Mouse (Mus musculus) heart, adult 11 months (tissue): Measurements from ENCODE around the gene Rnf7.
"Not testable (repeated sequence)": the region's sequence is repeated elsewhere in the genome, so short reads cannot be mapped to it uniquely, and the experiment has no call there.

Experiments
- DNase-seq: peaks from one replicate; pipeline ENCODE4 v3.0.0; 2022

Gene Rnf7

DNA sequence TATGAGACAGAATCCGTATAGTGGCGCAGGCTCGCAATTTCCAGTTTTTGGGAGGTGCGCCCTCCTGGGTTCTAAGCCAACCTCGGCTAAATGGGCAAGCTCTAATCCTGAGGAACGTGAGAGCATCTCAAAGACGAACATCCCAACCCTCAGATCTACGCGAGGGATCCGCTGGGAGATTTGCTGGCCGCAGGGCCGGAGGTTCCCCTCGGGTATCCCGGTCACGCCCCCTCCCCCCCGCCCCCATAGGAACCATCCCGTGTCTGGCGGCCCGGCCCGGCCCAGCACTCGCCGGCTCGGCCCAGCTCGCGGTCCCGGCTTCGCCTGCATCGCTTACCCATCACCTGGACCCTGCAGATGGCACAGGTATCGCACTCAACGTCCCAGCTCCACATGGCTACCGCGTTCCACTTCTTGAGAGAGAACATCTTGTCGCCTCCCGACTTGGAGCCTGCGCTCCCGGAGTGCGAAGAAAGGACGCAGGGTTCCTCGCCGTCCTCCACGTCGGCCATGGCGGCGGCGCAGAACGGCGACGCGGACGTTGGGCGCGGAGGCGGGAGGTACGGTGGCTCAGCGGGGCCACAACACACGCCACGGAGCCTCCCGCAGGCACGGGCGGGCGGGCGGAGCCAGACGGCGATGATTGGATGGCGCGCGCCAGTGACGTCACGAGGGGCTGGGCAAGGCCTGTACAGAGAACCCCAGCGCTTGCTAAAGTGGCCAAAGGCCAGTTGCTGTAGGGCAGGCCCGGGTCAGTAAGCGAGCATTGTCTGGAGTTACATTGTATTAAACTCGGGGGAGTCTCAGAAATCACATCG, at the start of gene Rnf7:
TSS of gene Rnf7 (minus strand) at position 605 of the 818 bp plus-strand sequence.
- DNase-seq: peak; percentile 100

DNA sequence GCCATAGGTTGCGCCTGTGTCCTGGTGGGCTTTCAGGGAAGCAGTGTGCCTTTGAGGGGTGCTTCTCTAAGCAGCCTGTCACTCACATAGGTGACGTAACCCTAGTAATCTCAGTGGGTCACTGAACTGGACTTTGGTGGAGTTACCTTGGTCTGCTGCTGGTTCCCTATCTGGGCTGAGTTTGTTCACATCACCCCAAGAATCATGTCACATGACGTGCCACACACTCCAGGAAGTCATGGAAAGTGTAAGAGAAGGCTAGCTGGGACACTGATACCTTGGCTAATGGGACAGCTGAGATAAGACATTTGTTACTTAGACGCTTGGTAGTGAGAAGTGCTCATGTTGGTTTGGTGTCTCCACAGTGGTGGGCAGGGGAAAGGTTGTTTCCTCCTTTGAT, 47.5 kb upstream of the Rnf7 start:
- peak; percentile 65 for DNase-seq

DNA sequence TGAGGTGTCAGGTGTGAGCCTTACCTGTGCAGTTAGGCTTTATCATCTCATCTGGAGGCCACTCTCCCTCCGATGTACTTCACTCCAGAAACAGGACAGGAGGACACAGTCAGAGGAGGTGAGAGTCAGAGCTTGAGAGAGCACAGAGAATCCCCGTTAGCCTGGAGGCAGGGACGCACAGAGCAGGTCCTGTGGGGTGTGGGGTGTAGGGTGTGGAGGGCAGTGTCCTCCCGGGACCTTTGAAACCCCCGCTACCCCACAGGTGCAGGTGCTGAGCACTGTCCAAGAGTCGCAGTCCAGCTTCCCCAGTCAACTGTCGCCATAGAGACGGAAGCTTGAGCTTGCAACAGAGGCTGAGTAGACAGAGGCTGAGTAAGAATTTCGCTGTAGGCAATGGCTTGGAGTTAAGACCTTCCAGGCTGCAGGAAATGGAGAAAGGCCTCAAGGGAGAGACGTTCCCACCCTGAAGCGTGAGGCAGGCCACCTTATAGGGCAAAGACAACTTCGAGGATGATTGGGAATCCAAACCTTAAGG, 46.6 kb upstream of the Rnf7 start, which contains the start of gene Gm28729:
TSS of gene Gm28729 (minus strand) at position 293 of the 535 bp plus-strand sequence.
- DNase-seq: peak; percentile 72

DNA sequence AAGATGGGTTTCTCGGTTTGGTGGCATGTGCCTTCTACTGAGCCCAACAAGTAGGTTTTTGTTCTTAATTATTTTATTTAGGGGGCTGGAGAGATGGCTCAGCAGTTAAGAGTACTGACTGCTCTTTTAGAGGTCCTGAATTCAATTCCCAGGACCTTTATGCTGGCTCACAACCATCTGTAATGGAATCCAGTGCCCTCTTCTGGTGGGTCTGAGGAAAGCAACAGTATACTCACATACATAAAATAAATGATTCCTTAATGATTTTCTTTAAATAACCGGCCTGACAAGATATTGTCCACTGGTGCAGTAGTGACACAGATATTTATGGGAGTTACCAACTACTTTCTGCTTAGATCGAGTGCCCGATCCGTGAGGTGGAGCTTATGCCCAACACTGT, 44.7 kb upstream of the Rnf7 start:
- no peak for DNase-seq

DNA sequence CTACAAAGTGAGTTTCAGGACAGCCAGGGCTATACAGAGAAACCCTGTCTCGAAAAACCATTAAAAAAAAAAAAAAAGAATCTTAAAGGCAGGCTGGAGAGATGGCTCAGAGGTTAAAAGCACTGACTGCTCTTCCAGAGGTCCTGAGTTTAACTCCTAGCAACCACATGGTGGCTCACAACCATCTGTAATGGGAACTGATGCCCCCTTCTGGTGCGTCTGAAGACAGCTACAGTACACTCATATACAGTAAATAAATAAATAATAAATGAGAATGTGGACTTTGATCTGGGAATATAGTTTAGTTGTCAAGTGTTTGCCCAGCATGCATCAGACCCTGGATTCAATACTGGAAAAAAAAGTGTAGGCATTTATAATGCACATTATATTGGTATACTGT, 43.1 kb upstream of the Rnf7 start:
- DNase-seq: not testable (repeated sequence)

DNA sequence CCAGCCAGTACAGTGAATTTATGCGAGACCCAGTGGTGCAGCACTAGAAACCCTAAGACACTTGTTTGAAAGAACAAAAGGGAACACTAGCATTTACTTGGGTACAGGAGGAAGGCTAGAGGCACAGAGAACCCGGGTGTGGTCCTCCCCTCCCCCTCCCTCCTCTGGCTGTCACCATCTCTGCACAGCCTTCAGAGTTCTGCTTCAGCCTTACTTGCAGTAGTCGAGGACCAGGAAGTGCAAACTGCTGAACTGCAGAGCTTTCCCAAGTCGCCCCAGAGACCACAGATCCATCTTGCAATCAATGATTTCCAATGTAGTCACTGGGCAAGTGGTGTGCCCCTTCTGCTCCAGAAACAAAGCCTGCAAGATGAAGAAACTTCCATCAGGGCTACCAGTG, 39.0 kb upstream of the Rnf7 start:
- no peak for DNase-seq

DNA sequence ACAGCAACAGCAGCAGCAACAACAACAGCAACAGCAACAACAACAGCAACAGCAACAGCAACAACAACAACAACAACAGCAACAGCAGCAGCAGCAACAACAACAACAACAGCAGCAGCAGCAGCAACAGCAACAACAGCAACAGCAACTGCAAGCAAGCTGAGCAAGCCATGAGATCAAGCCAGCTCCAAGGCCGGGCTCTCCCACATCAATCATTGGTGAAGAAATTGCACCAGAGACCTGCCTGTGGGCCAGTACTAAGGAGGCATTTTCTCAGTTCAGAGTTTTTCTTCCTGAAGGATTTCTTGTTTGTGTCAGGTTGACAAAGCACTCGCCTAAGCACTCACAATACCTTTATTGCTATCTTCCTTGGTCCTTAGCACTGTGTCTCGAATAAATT, 38.3 kb upstream of the Rnf7 start:
- no peak for DNase-seq

DNA sequence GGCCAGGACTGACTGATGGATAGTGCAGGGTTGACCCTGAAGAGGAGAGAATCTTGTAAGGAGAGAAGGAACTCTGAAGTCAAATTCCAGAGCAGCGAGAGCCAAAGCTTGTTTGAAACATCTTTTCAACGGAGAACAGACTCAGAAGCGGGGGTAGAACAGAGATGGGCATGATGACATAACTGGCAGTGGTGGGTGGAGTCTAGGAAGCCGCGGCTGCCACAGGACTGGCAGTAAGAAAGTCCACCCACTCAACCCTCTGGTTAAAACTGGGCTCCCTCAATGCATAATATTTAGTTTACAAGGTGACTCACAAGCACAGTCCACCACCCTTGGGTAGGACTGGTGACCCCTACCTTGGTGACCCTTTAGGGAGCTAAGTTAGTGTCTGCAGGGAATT, 37.3 kb upstream of the Rnf7 start:
- DNase-seq: no peak

DNA sequence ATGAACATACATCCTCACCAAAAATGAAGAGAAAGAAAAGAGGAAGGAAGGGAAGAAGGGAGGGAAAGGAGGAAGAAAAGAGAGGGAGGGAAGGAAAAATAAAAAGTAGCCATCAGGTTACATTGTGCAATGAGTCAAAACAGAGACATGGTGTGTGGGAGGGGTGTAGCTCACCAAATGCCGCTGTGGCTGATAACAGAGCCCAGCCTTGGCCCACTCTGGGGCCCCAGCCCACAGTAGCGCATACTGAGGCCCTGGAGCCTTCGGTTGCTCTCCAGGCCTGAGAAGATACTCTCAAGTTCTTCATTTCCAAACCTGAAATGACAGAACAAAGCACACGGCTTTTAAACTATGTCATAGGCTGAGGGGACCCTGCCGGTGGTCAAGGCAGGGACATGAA, 35.8 kb upstream of the Rnf7 start:
- no peak for DNase-seq

DNA sequence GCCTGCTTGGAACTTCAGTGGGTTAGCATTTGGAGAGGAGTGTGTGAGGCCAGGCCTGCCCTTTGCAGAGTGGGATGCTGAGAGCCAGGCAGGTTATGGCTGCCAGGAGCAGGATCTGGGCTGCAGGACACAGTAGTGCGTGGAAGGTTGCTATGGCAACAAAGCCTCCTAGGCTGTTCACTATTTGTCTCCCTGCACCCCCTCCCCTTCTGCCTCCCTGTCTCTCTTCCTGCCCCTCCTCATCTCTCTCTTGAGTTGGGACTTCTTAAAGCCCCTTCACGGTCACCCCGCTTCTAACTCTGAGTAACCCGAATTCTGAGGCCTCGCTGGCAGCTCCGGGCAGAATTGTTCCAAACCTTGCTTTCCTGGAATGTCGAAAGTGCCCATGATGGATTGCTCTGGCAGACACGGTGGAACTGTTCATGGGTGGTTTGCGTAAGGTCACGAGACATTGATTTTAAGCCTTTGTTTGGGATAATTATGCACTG, 27.6 kb upstream of the Rnf7 start:
- no peak for DNase-seq

DNA sequence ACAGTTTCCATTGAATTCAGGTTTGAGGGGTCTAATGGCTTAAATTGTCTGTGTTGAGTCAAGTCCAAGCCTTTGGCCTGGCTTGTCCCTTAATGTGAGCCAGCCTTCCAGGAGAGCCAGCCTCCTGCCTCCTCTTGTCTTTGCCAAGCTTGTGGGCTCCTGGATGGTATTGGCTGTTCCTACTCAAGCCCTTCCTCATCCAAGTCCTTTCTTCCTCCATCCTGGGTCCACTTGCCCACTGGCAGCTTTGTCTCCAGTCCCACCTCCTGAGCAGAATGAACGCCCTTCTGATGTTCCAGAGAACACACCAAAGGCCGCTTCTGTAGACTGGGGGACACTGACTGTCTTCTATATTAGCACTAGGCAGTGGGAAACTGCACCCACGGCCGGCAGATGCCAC, 26.7 kb upstream of the Rnf7 start:
- no peak for DNase-seq

DNA sequence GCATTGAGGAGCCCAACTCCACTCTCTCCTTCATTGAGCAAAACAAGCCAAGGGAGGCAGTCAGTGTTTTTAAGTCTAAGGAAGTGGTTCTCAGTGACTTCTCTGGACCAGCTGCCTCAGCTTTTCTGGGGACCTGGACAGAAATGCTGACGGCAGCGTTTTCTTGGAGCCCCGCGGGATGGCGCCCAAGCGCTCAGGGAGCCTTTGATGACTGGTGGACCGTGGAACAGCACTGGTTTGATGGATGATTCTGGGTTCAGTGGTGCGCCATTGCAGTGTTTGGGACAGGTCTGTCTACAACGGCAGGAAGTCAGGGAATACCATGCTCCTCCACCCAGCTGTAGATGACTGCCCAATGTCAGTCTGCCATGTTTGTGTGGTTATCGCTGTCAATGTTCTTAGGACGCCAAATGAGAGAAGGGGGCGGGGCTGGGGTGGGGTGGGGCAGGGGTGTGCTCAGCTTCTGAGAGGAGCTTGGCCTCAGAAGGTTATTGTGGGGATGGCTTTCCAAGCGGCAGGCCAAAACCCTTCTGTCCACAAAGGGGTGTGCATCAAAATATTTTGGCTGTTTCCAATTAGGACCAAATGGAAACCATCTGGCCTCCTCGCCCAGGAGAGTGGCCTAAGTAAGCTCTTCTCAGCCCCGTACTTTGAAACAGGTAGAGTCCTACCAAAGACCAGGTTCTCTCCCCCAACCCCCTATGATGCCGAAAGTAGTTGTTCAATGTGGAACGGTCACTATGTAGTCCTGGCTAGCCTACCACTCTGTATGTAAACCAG, 25.8 kb upstream of the Rnf7 start:
- no peak for DNase-seq

DNA sequence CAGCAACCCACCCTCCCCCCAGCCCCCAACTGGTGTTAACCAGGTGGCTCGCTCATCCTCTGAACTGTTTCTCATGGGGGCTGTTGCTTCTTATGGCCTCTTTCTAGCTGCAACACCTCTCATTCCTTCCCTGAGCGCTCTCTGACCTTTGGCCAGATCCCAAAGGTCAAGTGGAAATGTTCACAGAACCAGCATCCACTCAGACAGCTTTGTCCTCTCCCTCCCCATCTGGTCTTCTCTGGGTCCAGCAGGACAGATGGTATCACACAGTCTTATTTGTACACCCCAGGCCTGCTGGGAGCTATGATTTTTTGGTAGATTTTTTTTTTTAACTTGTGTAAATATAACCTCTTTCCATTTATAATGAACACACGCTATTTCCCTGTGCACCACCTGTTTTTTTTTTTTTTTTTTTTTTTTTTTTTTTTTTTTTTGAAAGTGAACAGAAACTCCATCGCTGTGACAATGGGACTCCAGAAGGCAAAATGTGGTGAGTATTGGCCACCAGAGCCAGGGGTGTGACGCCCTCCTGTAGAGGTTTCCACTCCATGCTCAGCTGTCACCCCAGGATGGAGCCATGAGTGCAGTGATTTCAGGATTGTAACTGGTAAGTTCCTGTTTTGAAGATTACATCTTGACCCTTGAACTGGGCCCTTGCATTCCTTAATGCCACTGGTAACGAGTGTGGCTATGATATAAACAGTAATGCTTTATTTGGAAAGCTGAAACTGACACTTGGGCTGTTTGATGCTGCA, 24.6 kb upstream of the Rnf7 start:
- no peak for DNase-seq

DNA sequence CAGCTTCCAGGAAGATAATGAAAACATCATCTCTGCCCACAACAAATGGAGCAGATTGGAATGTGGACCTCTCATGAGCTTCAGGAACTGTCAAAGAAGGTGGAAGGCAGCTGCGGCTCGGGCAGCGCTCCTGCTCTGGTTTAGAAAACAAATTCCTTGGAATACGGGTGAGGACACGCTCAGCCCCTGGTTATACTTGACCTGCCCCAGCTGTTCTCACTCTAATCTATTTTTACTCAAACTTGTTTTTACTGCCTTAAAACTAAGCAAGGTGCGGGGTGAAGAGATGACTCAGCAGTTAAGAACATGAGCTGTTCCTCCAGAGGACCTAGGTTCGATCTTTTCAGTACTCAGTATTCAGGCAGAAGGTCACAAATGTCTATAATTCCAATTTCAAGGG, 22.7 kb upstream of the Rnf7 start:
- no peak for DNase-seq

DNA sequence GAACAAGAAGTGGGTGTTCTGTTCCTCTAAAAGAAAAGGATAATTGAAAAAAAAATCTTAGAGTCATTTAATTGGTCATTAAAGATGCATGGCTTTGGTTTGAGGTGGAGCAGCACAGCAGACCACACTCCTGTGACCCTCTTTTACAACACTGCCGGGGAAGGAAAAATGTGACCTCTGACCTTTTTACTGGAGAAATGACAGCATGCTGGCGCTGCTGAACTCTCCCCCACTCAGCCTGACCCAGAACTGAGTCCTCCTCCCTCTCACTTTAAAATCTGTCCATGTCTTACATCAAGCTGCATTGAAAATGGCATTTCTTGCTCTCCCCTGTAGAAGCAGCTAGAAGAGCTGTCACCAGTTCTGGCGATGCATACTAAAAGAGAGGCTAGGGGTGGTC, 14.7 kb upstream of the Rnf7 start:
- DNase-seq: no peak

DNA sequence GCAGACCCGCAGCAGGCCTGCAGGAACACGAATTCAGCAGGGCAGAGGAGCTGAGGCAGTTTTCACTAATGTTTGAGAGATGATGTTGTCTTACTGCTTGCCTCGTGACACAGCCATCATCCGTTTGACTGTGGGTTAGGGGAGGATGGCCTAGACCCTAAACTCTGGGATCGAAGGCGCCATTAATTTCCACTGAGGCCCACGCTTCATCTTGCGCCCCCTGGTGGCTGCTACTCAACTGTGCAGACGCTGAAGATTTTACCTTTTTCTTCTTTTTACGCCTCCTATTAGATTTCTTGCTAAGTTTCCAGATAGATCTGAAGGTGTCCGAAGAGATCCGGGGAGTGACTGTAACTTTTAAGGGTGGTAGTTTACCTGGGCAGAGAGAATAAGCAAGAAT, 13.3 kb upstream of the Rnf7 start:
- DNase-seq: peak; percentile 83

DNA sequence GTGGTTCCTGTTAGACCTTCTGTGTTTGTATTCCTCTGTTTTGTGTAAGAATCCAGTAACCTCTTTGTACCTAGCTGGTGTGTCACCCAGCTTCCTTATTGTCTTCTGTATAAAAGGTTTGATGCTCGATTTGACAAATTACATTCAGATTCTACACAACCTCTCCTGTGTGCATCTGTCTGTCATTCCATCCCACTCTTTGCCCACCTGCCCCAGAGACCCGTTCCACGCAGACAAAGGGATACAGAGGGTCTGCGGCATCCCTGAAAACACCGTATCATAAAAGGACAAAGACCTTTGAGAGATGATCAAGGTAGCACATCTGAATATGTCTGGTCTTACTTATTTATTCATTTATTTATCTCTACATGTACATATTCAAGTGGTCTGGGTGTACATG, 9.4 kb upstream of the Rnf7 start:
- peak; percentile 65 for DNase-seq

DNA sequence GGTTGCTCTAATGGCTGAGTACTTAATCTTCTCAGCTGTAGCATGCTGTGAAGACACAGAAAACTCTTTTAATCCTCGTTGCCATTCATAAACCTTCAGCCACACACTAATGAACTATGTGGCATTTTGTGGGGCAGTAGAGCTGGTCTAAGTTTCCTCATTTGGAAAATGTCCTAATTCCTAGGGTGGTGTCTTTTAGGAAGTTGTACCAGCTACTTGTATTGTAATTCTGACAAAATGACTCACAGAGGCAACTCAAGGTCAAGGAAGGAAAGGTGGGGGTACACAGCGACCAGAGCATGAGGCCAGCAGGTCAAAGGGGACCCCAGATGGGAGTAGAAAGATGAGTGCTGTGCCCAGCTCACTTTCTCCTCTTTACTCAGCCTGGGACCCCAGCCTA, 5.2 kb upstream of the Rnf7 start:
- DNase-seq: no peak

DNA sequence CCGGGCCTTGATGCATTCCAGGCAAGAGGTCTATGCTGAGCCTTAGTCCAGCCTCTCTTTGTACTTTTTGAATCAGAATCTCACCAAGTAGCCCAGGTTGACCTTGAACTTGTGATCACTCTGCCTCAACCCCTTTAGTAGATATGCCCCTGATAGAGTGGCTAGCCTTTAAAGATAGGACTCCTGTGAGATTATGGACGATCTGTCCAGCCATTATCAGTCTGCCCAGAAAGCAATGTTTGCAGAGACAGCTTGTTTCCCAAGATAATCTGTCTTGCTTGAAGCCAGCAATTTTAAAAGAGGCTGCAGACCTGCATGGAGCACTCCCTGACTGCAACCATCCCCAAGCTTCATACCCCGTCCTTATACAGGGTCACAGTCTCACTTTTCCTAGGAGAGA, 4.6 kb upstream of the Rnf7 start:
- DNase-seq: no peak

DNA sequence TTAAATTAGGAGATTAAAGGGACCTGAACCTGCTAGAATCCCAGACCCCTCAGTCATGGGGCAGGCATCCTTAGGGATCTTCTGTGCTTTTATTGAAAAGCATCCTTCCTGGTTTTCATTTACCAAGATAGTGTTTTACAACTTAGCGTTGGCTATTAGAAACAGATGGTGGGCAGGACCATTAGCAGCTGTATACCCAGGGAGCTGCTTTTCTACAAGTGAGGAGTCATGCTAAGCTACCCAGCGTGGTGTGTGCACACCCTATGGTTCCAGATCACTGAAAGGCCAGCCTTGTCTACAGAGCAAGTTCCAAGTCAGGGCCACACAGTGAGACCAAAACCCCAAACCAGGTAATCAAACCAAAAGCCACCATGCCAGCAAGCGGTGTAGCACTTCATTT, 6.1 kb downstream of the Rnf7 start:
- DNase-seq: no peak

DNA sequence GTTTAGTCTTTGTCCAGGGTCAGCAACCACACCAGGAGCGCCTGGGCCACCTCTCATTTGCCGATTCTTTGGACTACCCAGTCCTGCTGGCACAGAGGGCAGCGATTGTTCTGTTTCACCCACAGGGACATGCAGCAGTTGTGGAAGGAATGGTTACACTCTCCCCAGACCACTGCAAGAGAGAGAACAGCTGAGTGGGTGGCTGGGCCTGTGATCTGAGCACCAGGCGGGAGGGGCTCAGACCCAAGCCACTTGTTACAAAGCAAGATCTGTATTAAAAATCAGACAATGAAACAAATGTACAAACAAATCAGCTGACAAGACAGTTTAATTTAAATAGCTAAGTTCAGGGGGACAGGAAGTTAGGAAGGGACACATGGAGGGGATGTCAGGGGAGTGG, 6.8 kb downstream of the Rnf7 start:
- not testable (repeated sequence) for DNase-seq

DNA sequence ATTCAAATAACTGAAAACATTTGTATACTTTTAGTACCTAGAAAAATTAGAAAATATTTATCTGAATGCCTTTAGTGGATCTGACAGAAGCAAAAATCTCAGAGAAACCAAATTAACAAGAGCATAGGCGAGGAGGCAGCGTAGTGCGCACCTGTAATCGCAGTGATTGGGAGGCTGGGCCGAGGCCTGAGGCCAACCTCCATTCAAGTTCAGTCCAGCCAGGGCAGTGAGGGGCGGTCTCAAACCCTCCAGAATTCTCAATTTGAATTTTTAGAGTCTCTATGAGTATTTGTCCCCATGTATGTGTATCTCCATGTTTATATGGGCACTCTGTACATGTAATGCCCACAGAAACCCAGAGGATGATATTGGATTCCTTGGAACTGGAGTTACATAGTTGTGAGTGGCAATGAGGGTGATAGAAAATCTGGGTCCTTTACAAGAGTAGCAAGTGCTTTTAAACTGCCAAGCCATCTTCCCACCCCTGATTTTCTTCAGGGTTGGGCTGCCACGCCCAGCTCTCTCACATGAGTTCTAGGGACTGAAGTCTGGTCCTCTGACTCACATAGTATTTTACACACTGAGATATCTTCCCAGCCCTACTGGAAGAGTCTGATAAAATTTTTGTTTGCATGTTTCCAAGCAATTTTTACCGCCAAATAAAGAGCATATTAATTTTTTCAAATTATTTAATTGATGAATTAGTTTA, 8.1 kb downstream of the Rnf7 start:
- no peak for DNase-seq
